Mouse (Mus musculus) midbrain, embryonic 15.5 days (tissue): Measurements from ENCODE around the gene Slc15a3. TPM values are rescaled to one million over a fixed set of nuclear protein-coding genes. Genes with fewer than 3 reads are reported as not detected.
A peak's percentile ranks its signal among the peaks of the same experiment; 100 is the strongest.

Experiments used
- ATAC-seq: fragments of 200-750 bp; cut with Nextera tagmentation; replicated peaks from 2 replicates; pipeline ENCODE4 v1.8.0; 2017; ENCODE audit warnings: moderate TSS enrichment
- H3K27ac ChIP-seq: fragments of 300-500 bp; sonication (generic); 2 replicates; pipeline ENCODE4 v1.5.1; 2015; ENCODE audit warnings: mild to moderate bottlenecking, inconsistent platforms
- H3K27me3 ChIP-seq: fragments of 300-500 bp; sonication (generic); replicated peaks from 2 replicates; pipeline ENCODE4 v1.6.1; 2015; ENCODE audit warnings: inconsistent platforms
- H3K36me3 ChIP-seq: fragments of 300-500 bp; sonication (generic); replicated peaks from 2 replicates; pipeline ENCODE4 v1.6.1; 2015; ENCODE audit warnings: inconsistent platforms
- H3K4me1 ChIP-seq: fragments of 300-500 bp; sonication (generic); 2 replicates; pipeline ENCODE4 v1.6.1; 2015; ENCODE audit warnings: inconsistent platforms
- H3K4me2 ChIP-seq: fragments of 300-500 bp; sonication (generic); 2 replicates; pipeline ENCODE4 v1.6.1; 2015; ENCODE audit warnings: inconsistent platforms, mild to moderate bottlenecking, moderate library complexity
- H3K4me3 ChIP-seq: fragments of 300-500 bp; sonication (generic); 2 replicates; pipeline ENCODE4 v1.5.1; 2015; ENCODE audit warnings: mild to moderate bottlenecking, inconsistent platforms
- H3K9ac ChIP-seq: fragments of 300-500 bp; sonication (generic); 2 replicates; pipeline ENCODE4 v1.6.1; 2015; ENCODE audit warnings: mild to moderate bottlenecking, inconsistent platforms
- H3K9me3 ChIP-seq: fragments of 300-500 bp; sonication (generic); 2 replicates; pipeline ENCODE4 v1.6.1; 2016; ENCODE audit warnings: inconsistent platforms
- WGBS: fragments of 180-500 bp; shearing (Covaris S2); methylation state at CpG from one replicate; pipeline ENCODE4 v1.1.7; 2015; ENCODE audit warnings: mixed read lengths; 5-methylcytosine and 5-hydroxymethylcytosine counted together
- polyA plus RNA-seq: library from polyadenylated mRNA; unstranded; fragments of >200 nt; fragmentation: Nextera tagmentation; extraction: Ambion mirVana; gene quantifications from 2 replicates; pipeline ENCODE4 v1.2.1, GENCODE M21; 2015

The Slc15a3 gene
- polyA plus RNA-seq, 1 experiment from 2014 or later: 0.13 TPM

GRCm38 (mm10) chr19:10907891-10908290 is 68.4 kb downstream of the Slc15a3 start:
- H3K36me3 ChIP-seq: peaks cover 20% of the 10 kb centered on the region; the same call in 1 of the 2 replicates
- H3K4me1 ChIP-seq: no peaks in the 10 kb centered on the region
- peak; percentile 40; the same call in 1 of the 2 replicates for ATAC-seq
- no peaks in the 10 kb centered on the region for H3K9me3 ChIP-seq
- 66% methylated on average over 3 of the region's 3 CpGs for WGBS
- H3K9ac ChIP-seq: no peak overlapping the region
- H3K27me3 ChIP-seq: no peaks in the 10 kb centered on the region
- H3K27ac ChIP-seq: no peak overlapping the region
- no peak overlapping the region for H3K4me3 ChIP-seq
- H3K4me2 ChIP-seq: no peak overlapping the region

Other genes with a start within 250 kb of the Slc15a3 start
- gene Ddb1, start 234.4 kb upstream of the Slc15a3 start, polyA plus RNA-seq: 252 and 255 TPM in 2 replicates
- 26.0 and 29.6 TPM in 2 replicates for gene Tkfc, start 234.1 kb upstream of the Slc15a3 start, polyA plus RNA-seq
- gene Vwce, start 205.5 kb upstream of the Slc15a3 start, polyA plus RNA-seq: 1.0 and 1.6 TPM in 2 replicates
- not detected in 2 replicates for gene Pga5, start 161.7 kb upstream of the Slc15a3 start, polyA plus RNA-seq
- gene Vps37c, start 151.0 kb upstream of the Slc15a3 start, polyA plus RNA-seq: 31.8 TPM in 2 replicates
- 0.52 and 0.86 TPM in 2 replicates for gene Cd5, start 100.7 kb upstream of the Slc15a3 start, polyA plus RNA-seq
- 0.19 TPM in 1 of 2 replicates, not detected in the other for gene Cd6, start 9.7 kb upstream of the Slc15a3 start, polyA plus RNA-seq
- gene Tmem132a, start 30.2 kb downstream of the Slc15a3 start, polyA plus RNA-seq: 224 and 236 TPM in 2 replicates
- gene Tmem109, start 42.3 kb downstream of the Slc15a3 start, polyA plus RNA-seq: 46.2 and 48.4 TPM in 2 replicates
- 44.5 and 47.5 TPM in 2 replicates for gene Prpf19, start 55.5 kb downstream of the Slc15a3 start, polyA plus RNA-seq
- 0.49 and 0.79 TPM in 2 replicates for gene Zp1, start 80.9 kb downstream of the Slc15a3 start, polyA plus RNA-seq
- gene Ptgdr2, start 97.4 kb downstream of the Slc15a3 start, polyA plus RNA-seq: 0.06 and 0.12 TPM in 2 replicates
- gene Ccdc86, start 109.5 kb downstream of the Slc15a3 start, polyA plus RNA-seq: 13.3 and 14.1 TPM in 2 replicates
- not detected in 2 replicates for gene Ms4a10, start 134.9 kb downstream of the Slc15a3 start, polyA plus RNA-seq
- not detected in 2 replicates for gene Ms4a15, start 153.5 kb downstream of the Slc15a3 start, polyA plus RNA-seq
- not detected in 2 replicates for gene Ms4a18, start 178.3 kb downstream of the Slc15a3 start, polyA plus RNA-seq
- gene Ms4a8a, start 241.4 kb downstream of the Slc15a3 start, polyA plus RNA-seq: not detected in 2 replicates